Mouse (Mus musculus) cerebellum, adult 8-10 months (tissue): ENCODE measurements around the gene Noxo1.
A peak's percentile ranks its signal among the peaks of the same experiment; 100 is the strongest.
"Not testable (repeated sequence)": the region's sequence is repeated elsewhere in the genome, so short reads cannot be mapped to it uniquely, and the experiment has no call there.

Experiments
- DNase-seq: peaks from one replicate; pipeline ENCODE4 v3.0.0; 2022

The Noxo1 gene

GRCm38 (mm10) chr17:24677500-24678080 lies 18.4 kb upstream of the Noxo1 start:
- DNase-seq = no peak

GRCm38 (mm10) chr17:24686514-24686913 lies 9.5 kb upstream of the Noxo1 start:
- no peak for DNase-seq

- no peak for DNase-seq
Observed at GRCm38 (mm10) chr17:24687146-24687595, 8.9 kb upstream of the Noxo1 start.

- no peak for DNase-seq
Observed at GRCm38 (mm10) chr17:24687599-24687998, 8.4 kb upstream of the Noxo1 start.

GRCm38 (mm10) chr17:24689251-24690081 lies 6.6 kb upstream of the Noxo1 start, which contains the start of gene Syngr3:
TSS of gene Syngr3 (minus strand) at chr17:24689955.
- DNase-seq = peak; percentile 60

GRCm38 (mm10) chr17:24692385-24692784 lies 3.6 kb upstream of the Noxo1 start:
- no peak for DNase-seq

GRCm38 (mm10) chr17:24695326-24696010 lies 566 bp upstream of the Noxo1 start:
- no peak for DNase-seq

- DNase-seq = no peak
Observed at GRCm38 (mm10) chr17:24697985-24698384, 2.0 kb downstream of the Noxo1 start.

- no peak for DNase-seq
Observed at GRCm38 (mm10) chr17:24698715-24699114, 2.7 kb downstream of the Noxo1 start.

- no peak for DNase-seq
Observed at GRCm38 (mm10) chr17:24699473-24699872, 3.4 kb downstream of the Noxo1 start.

GRCm38 (mm10) chr17:24701251-24701650 lies 5.2 kb downstream of the Noxo1 start:
- DNase-seq = no peak

GRCm38 (mm10) chr17:24705821-24706220 lies 9.8 kb downstream of the Noxo1 start:
- no peak for DNase-seq

- peak; percentile 91 for DNase-seq
Observed at GRCm38 (mm10) chr17:24706982-24707800, 11.2 kb downstream of the Noxo1 start, which contains the start of gene Tbl3. TSS of gene Tbl3 (minus strand) at chr17:24707660.

- no peak for DNase-seq
Observed at GRCm38 (mm10) chr17:24707801-24708425, 11.9 kb downstream of the Noxo1 start.

GRCm38 (mm10) chr17:24708646-24709045 lies 12.6 kb downstream of the Noxo1 start:
- no peak for DNase-seq

- no peak for DNase-seq
Observed at GRCm38 (mm10) chr17:24715556-24715955, 19.5 kb downstream of the Noxo1 start.

GRCm38 (mm10) chr17:24716166-24716682 lies 20.2 kb downstream of the Noxo1 start:
- no peak for DNase-seq

- DNase-seq = no peak
Observed at GRCm38 (mm10) chr17:24717943-24718342, 21.9 kb downstream of the Noxo1 start, which contains the start of the genes Rnf151 and Rps2. TSS of gene Rnf151 (minus strand) at chr17:24718063. TSS of gene Rps2 (plus strand) at chr17:24718116.

GRCm38 (mm10) chr17:24718938-24719337 lies 22.9 kb downstream of the Noxo1 start:
- DNase-seq = not testable (repeated sequence)

GRCm38 (mm10) chr17:24719494-24720222 lies 23.6 kb downstream of the Noxo1 start:
- DNase-seq = peak; percentile 96

GRCm38 (mm10) chr17:24720616-24721015 lies 24.6 kb downstream of the Noxo1 start:
- not testable (repeated sequence) for DNase-seq
